Mouse (Mus musculus) layer of hippocampus, adult 2 months (tissue): ENCODE results near the gene Plekhh2. TPM values are rescaled to one million over a fixed set of nuclear protein-coding genes. Genes with fewer than 3 reads are reported as not detected.

Experiments used
- DNase-seq, 2 experiments: peaks; one replicate each; pipeline ENCODE4 v3.0.0; 2022; ENCODE audit warnings: low spot score in 2 of 2
- H3K27ac ChIP-seq: fragments of 200-600 bp; 2 replicates; pipeline ENCODE4 v1.8.1; 2022
- H3K4me3 ChIP-seq: fragments of 200-600 bp; 2 replicates; pipeline ENCODE4 v1.8.1; 2022; ENCODE audit warnings: mild to moderate bottlenecking
- CTCF ChIP-seq: fragments of 200-600 bp; conservative IDR thresholded peaks from 2 replicates; pipeline ENCODE4 v1.8.1; 2022; ENCODE audit warnings: antibody characterized with exemption, mild to moderate bottlenecking, moderate library complexity
- total RNA-seq, 2 experiments: library from RNA; stranded (reverse); gene quantifications; 2 replicates each; pipeline ENCODE4 v1.2.3; 2021

The Plekhh2 gene
- total RNA-seq, 2 experiments from 2014 or later, result 5.2 to 5.8 TPM

- TF ChIP-seq CTCF, result no peak
- H3K4me3 ChIP-seq, result no peak overlapping the region
- H3K27ac ChIP-seq, result no peak overlapping the region
- no peak for DNase-seq
These were observed 14.1 kb upstream of the Plekhh2 start for GRCm38 (mm10) chr17:84497559-84497958.

GRCm38 (mm10) chr17:84497972-84498604 is 13.6 kb upstream of the Plekhh2 start:
- DNase-seq, result no peak
- peak overlapping the region; percentile 8; the same call in 1 of the 2 replicates for H3K27ac ChIP-seq
- no peak overlapping the region for H3K4me3 ChIP-seq
- TF ChIP-seq CTCF, result peak; percentile 62

- H3K27ac ChIP-seq, result peak overlapping the region; percentile 8; the same call in 1 of the 2 replicates
- DNase-seq, result no peak
- no peak for TF ChIP-seq CTCF
These were observed 13.1 kb upstream of the Plekhh2 start for GRCm38 (mm10) chr17:84498639-84499038.

GRCm38 (mm10) chr17:84502341-84502740 is 9.4 kb upstream of the Plekhh2 start:
- no peak for DNase-seq
- no peak overlapping the region for H3K27ac ChIP-seq
- no peak for TF ChIP-seq CTCF
- H3K4me3 ChIP-seq, result no peak overlapping the region

More at GRCm38 (mm10) chr17:84498639-84499038, 13.1 kb upstream of the Plekhh2 start:
- H3K4me3 ChIP-seq, result no peak overlapping the region

GRCm38 (mm10) chr17:84505922-84506321 is 5.8 kb upstream of the Plekhh2 start:
- Histone ChIP-seq H3K27ac (no peak overlapping the region), H3K4me3 (no peak overlapping the region)
- TF ChIP-seq CTCF, result no peak
- no peak for DNase-seq

GRCm38 (mm10) chr17:84508736-84509135 is 3.0 kb upstream of the Plekhh2 start:
- no peak for TF ChIP-seq CTCF
- H3K27ac ChIP-seq, result 0 out of 2 replicates have a peak overlapping the region, but pooled peaks have one; percentile 3
- no peak for DNase-seq
- no peak overlapping the region for H3K4me3 ChIP-seq

- H3K27ac ChIP-seq, result 0 out of 2 replicates have a peak overlapping the region, but pooled peaks have one; percentile 3
- no peak for DNase-seq
These were observed 2.5 kb upstream of the Plekhh2 start for GRCm38 (mm10) chr17:84509176-84509575.

GRCm38 (mm10) chr17:84510355-84510754 is 1.3 kb upstream of the Plekhh2 start:
- Histone ChIP-seq H3K4me3 (no peak overlapping the region), H3K27ac (peak overlapping the region; percentile 60)
- TF ChIP-seq CTCF, result no peak
- peak; percentile 63 to 78 for DNase-seq

More at GRCm38 (mm10) chr17:84509176-84509575, 2.5 kb upstream of the Plekhh2 start:
- H3K4me3 ChIP-seq, result no peak overlapping the region
- no peak for TF ChIP-seq CTCF

GRCm38 (mm10) chr17:84510961-84511639 is 595 bp upstream of the Plekhh2 start:
- peak overlapping the region; percentile 76 for H3K4me3 ChIP-seq
- TF ChIP-seq CTCF, result no peak
- DNase-seq, result no peak
- H3K27ac ChIP-seq, result peak overlapping the region; percentile 60; the same call in 1 of the 2 replicates

- peak overlapping the region; percentile 80; the same call in 1 of the 2 replicates for H3K27ac ChIP-seq
- peak overlapping the region; percentile 76 for H3K4me3 ChIP-seq
- DNase-seq, result no peak
- TF ChIP-seq CTCF, result no peak
These were observed 906 bp downstream of the Plekhh2 start for GRCm38 (mm10) chr17:84512516-84513085.

GRCm38 (mm10) chr17:84515901-84516300 is 4.2 kb downstream of the Plekhh2 start:
- Histone ChIP-seq H3K4me3 (no peak overlapping the region), H3K27ac (no peak overlapping the region)
- no peak for TF ChIP-seq CTCF
- DNase-seq, result no peak

- no peak overlapping the region for H3K27ac ChIP-seq
- DNase-seq, result no peak
- TF ChIP-seq CTCF, result no peak
- no peak overlapping the region for H3K4me3 ChIP-seq
These were observed 7.7 kb downstream of the Plekhh2 start for GRCm38 (mm10) chr17:84519346-84519745.

GRCm38 (mm10) chr17:84520057-84520456 is 8.4 kb downstream of the Plekhh2 start:
- H3K27ac ChIP-seq, result no peak overlapping the region
- TF ChIP-seq CTCF, result no peak
- DNase-seq, result no peak
- H3K4me3 ChIP-seq, result no peak overlapping the region
